Mouse (Mus musculus): Measurements from ENCODE around the gene Ucn.

- TF ChIP-seq CTCF (IDR thresholded peaks at IDR 0.05) (no peak), EP300 (IDR thresholded peaks at IDR 0.05) (no peak)
Measured at GRCm38 (mm10) chr5:31123481-31123880, 15.1 kb downstream of the Ucn start.
